Mouse (Mus musculus) layer of hippocampus, postnatal 14 days (tissue): ENCODE measurements around the gene Rassf4. TPM values are rescaled to one million over a fixed set of nuclear protein-coding genes. Genes with fewer than 3 reads are reported as not detected.
A peak's percentile ranks its signal among the peaks of the same experiment; 100 is the strongest.

Experiments
- DNase-seq, 2 experiments: peaks; one replicate each; pipeline ENCODE4 v3.0.0; 2021 to 2022; ENCODE audit warnings: low spot score in 2 of 2, mixed read lengths in 1 of 2
- total RNA-seq, 2 experiments: library from RNA; stranded (reverse); gene quantifications; 2 replicates each; pipeline ENCODE4 v1.2.3; 2021

Rassf4 gene
- total RNA-seq, 2 experiments from 2014 or later = 3.8 to 4.6 TPM

DNA sequence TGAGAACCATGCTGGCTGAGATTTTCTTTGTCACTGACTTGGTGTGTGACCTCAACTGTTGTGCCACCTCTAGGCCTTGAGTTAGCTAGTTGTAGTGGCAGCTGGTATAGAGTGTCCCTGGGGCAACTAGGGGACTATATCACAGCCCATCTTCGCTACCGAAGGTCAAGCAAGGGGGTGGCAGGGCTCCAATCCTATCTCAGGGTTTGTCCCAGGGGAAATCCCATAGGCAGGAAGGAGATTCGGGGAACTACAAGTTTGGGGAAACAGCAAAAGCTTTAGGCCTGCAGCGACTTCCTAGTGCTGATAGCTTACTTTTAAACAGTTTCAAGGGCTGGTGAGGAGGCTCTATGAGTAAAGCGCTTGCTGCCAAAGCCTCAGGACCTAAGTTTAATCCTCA lies 1.4 kb downstream of the Rassf4 start:
- no peak for DNase-seq

DNA sequence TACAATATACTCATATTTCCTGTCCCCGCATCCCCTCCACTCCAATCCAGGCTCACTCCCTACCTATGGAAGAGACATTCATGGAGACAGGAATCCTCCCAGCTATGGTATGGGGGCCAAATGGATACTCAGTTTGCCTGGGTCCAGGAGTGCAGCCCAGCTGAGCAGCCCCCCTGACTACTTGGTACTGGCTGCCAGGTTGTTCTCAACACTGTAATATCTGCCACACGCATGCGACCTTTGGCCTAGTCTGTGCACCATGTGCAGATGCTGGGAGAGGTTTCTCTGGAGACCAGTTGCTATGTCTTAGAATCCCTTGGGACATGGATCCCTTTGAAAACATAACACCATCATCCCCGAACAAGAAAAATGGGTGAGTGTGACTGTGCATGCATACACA lies 2.0 kb downstream of the Rassf4 start:
- DNase-seq = no peak

DNA sequence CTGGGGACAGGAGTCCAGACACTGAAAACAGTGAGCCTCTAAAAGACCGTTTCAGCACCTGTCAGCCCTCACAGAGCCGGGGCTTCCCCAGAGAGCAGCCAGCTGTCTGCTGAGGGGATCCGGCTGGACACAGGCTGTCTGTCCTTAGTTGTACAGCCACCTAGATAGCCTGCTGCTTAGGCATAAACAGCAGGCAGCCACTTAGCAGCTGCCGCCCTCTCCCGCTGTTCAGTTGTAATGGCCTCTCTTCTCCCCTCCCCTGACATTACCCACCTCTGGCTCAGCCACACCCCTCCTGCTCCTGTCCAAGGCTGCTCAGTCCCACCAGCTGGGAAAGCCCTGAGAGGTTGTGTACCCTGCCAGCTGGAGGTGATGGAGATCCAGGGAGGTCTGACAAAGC lies 2.7 kb downstream of the Rassf4 start:
- no peak for DNase-seq

DNA sequence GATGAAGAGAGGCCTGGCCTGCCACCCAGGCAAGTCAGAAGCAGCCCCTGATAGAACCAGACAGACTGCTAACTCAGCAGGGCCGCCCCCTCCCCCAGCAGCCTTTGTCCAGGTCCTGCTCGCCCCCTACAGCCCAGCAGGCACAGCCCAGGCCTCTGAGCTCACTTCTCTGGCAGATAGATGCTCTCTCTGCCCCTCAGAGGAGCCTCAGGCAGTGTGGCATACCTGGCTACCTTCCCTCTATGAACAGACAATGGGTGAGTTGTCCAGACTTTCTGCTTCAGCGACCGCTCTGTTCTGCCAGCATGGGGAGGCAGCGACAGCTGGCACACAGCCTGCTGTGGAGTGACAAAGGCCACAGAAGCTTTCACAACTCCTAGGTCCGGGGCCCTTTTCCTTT lies 3.6 kb downstream of the Rassf4 start:
- DNase-seq = peak in 1 of 2 experiments; percentile 21

DNA sequence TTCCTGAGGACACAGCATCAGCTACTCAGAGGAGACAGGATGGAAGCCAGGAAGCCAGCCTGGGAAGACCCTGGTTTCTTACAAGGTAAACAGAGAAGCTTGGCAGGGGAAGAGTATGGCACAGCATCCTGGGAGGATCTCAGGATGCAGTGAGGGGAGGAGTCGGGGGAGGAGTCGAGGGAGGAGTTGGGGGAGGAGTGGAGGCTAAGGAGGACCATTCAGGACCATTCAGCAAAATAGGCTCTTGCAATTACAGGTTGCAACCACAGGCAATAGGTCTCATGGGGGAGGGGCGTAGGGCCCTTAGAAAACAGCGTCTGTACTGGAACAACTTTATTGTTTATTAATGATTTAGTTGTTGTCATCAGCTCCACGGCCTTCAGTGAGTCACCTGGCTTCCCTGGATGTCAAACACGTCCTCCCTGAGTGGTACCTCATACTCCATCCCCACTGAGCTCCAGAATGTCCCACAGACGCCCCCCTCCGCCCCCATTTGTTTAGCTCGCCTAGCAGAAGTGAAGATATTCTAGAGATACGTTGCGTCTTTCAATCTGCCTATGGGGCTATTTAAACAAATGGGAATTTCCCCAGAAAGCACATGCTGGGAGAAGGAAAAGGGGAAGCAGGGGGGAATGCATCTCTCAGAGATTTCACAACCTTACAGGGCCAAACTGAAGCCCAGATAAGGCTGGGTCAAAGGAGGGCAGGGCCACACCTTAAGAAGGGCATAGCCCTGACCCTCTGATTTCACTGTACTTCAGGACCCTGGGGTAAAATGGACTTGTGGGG lies 4.9 kb downstream of the Rassf4 start:
- DNase-seq = no peak

DNA sequence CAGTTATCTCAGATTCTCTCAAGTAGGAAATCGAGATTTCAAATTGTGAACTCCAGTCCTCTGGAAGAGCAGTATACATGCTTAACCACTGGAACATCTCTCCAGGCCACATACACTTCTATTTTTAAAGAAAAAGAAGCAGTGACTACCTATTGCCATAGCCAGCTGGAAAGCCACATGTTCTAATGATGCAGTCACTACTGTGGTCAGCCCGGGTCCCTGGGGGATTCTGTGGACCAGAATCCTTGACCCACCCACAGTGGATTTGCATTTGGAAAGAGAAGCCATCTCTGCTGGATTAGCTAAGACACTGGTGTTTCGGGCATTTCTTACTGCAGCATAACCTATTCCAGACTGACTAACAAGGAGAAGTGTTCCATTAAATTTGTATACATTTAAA lies 6.4 kb downstream of the Rassf4 start:
- DNase-seq = no peak

DNA sequence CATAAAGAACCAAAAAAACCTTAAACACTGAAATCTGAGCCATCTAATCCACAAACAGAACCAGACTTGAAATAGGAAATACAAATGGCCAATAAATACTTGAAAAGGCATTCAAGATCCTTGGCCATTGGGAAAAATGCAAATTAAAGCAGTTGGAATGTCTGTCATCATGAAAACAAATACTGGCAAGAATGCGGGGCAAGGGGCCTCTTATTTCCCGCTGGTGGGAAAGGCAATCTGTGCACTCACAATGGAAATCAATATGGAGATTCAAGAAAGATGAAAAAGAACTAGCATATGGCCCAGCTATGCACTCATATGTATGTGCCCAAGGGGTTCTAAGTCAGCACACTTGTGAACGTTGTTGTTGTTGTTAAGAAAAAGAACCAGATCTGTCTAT lies 6.9 kb downstream of the Rassf4 start:
- DNase-seq = no peak

DNA sequence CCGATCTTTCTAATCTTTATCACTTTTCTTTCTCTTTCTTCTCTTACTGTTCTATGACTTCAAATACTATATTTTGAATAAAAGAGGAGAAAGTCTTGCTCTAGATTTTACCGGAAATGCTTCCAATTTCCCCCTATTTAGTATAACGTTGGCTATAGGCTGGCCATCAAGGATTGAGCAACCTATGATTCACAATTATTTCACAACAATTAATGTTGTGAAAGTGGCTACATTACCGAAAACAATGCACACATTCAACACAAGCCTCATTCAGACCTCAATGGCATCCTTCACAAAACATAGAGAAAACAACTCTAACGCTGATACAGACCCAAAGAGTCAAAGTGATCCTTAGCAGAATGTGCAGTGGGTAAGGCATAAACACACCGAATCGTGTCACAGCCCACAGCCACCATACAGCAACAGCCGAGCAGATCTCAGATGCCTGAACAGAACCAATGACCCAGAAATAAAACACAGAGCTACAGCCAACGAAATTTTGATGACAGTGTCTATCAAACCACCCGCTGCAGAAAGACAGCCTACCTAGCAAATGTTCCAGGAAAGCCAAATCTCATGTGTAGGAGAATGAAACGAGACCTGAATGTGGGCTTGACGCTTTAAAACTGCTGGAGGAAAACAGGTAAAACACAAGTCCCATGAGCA lies 7.5 kb downstream of the Rassf4 start:
- no peak for DNase-seq

DNA sequence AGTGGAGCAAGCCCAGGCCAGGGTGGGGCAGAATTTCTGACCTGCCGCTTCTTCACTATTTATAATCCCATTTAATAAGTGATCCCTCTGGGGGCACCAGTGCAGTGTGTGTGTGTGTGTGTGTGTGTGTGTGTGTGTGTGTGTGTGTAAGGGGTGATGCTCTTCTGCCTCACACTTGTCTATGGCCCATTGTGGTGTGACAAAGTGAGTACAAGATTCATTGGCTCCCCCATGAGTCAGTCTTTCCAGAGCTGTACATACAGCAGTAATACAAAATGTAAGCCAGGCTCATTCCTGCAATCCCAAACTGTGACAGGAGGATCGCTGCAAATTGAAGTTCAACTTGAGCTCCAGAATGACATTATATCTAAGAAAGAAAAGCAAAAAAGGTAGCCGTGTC lies 8.9 kb downstream of the Rassf4 start:
- no peak for DNase-seq

DNA sequence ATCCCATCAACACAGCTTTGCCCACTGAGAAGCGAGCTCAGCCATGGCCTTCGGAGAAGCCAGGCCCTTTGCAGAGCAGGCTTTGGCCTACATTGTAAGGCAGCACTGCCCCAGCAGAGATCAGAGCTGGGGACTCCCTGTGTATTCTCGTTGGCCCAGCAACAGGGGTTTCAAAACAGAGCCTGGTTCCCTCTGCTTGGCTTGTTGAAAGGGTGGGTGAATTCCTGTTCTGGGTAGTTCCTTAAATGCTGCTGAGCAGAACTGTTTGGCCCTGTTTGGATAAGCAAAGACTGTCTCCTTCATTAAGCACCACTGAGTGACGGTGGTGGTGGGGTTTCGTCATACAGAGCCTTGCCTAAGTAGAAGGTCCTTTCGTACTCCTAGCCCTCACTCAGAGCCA lies 9.7 kb downstream of the Rassf4 start:
- DNase-seq = no peak

DNA sequence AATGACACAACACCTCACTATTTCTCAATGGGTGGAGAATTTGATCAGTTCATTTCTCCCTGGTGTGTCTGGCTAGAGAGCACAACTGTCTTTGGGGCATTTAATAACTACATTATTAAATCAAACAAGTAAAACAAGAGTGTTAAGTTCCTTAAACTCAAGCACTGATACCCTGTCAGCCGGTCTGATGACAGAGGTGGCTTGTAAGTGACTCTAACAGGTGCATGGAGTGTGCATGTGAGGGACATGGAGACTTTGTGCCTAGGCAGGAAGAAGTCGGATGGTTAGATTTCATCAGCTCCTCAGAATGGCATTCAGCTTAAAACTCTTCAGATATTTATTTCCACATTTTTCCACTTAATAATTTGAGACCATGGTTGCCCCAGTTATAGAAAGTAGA lies 10.4 kb downstream of the Rassf4 start:
- no peak for DNase-seq

DNA sequence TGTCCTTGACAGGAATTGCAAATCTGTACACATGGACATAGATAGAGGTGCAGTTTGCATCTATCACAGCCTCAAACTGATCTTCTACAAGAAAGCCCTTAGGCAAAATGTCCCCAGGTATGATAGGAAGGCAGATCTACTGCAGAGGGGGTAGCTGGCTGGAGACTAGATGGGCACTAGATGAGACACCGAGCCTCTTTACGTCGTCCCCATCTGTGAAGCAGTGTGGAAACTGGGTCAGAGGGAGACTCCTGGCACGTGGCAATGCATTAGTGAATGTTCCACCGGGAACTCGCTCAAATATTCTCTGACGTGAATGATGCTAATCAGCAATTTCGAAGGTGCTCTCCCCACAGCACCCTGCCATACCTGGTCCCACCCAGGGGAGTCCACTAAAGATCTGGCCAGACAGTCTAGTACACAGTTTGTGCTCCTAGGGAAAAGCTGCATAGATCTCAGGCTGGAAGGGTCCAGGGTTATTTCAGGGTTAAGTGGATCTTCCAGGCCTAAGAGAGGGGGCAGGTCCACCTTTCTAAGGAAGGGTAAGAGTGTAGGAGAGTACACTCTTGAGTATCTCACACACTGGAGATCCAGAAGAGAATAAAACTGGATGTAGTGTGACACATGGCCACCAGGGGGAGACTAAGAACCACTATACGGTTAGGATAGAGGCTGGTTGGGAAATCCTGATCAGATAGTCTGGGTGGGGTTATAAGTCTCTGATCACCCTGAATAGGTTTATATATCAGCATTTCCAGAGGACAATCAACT lies 19.9 kb downstream of the Rassf4 start:
- peak; percentile 64 to 68 for DNase-seq

DNA sequence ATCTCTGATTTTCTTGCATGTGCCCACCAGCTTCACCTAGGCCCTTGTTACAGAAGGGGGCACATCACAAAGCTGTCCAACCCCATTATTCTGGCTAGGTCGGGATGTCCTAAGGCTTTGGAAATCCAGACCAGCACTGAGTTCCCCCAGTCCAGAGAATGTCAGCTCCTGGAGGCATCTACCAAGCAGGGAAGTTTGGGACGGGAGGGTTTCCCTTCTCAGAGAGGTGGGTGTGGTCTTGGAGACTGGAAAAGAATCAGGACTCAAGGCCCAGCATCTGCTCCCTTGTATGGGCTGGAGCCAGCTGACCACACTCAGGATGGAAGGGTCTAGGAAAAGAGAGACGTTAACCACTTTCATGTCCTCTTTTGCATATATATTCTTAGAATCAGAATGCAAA lies 20.6 kb downstream of the Rassf4 start:
- DNase-seq = no peak

DNA sequence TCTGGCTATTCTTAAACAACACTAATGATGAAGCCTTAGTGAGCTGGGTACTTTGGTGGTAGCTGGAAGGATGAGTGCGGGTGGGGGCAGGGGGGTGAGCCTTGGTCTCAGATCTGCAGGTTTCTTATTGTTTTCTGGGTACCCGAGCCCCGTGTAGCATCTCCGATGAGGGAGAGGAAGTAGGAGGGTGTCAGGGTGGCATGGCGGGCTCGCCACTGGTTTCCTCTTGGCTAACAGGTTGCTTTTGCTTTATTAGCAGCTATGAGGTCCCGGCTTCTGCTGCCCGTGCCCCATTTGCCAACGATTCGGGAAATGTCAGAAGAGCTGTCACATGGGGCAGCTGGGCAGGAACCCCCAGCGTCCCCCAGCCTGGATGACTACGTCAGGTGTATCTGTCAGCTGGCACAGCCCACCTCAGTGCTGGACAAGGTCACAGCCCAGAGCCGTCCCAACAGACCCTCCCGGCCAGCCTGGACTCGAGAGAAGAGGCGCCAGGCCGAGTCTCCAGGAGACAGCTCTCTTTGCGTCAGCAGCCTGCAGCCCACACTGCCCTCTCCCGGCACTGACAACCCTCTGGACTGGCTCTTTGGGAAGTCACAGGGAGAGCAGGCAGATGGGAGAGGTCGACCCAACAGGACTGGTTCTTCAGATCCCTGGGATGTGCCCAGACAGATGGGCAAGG lies 22.2 kb downstream of the Rassf4 start:
- DNase-seq = no peak

DNA sequence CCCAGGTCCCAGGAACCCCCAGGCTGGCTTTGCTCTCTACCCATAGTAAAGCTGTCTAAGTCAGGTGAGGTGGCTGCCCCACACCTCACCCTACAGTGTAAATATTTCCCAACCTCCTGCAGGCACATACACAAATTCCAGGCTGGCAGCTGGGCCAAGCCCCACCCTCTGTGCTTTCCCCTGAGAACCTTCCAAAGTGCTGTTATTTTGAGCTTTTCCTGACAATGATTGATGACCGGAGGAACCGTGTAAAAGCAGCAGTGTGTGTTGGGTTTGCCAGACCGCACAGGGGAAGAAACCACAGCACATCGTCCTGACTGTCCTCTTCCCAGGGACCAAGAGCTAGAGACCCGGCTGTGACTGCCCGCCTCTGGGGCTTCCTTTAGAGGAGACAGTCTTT lies 23.3 kb downstream of the Rassf4 start, which contains the start of gene Depp1:
Gene Depp1 (plus strand): TSS at position 204 of the 400 bp plus-strand sequence.
- DNase-seq = no peak

DNA sequence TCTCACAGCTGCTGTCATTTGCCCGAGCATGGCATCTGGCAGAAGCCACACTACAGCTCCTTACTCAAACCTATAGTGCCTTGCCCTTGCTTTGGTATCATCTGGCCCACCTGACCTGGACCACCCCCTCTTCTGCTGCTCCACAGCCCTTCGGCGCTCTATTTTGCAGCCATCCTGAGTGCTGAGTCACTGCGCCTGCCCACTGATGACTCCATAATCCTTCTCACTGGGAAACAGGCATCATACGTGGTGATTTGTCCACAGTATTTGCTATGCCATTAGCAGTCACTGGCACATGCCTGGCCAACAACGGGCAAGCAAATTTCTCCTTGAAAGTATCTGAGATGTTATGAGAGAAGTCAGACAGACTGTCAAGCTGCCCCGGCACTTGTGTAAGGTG lies 23.9 kb downstream of the Rassf4 start:
- DNase-seq = no peak

DNA sequence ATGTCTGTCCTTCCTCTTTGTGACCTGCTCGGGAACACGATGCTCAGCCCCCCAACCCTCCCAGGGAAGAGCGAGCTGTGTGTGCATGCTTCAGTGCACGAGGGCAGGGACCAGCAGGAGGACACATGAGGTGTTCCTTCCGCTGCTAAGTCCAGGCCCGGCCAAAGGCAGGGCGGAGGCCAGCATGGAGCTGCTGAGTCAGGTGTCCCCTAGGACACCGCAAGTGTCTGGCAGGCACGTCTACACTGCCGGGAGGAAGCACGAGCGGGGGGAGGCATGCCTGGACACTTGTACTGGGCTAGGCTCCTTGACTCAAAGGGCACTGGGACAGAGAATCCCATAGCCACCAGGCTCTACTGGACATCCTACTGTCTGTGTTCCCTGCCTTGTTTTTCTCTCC lies 26.0 kb downstream of the Rassf4 start:
- DNase-seq = no peak

DNA sequence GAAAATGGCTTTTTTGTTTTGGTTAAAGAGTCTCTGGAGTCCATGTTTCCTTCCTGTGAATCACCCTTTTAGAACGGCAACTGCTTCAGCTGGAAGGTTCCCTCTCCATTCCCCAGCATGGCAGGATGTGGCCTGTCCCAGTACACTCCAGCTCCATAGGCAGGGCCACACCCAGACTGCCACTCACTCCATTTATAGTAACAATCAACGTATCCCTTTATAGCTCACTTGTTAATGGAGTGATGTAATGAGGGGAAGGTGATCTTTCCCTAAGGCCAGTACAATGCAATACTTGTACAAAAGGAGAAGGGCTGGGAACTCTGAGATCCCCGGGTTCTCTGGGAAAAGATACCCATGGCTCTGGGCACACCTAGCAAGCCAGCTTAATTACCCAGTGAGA lies 29.4 kb downstream of the Rassf4 start:
- no peak for DNase-seq

DNA sequence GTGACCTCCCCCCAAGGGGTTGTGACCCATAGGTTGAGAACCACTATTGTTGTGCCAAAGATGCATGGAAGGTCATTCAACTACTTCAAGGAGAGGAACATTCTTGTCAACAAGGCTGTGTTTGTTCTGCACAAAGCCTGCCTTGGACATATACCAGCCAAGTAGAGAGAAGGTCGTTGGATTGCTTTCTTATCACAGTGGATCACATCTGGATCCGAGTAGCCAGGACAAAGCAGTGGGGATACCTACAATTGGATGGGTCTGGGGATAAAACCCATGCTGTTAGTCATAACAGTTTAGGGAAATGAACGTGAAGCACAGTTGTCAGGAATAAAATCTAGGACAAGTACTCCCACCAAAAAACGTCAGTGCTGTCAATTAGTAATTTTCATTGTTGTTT lies 29.9 kb downstream of the Rassf4 start:
- DNase-seq = no peak

DNA sequence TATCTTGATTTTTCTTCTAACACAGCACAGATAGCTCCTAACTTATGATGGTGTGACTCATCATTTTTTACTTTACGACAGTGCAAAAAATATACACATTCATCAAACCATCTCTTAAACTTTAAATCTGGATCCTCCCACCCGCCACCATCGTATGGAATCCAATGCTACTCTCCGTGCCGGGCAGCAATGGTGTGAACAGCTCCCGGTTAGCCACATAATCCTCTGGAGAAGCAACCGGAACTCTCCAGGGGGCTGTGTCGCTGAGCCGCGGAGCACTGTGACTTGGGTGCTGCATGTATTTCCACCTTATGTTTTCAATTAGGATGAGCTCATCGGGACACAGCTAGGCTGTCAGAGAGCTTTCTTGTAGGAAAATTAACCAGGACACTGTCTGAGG lies 30.8 kb downstream of the Rassf4 start:
- no peak for DNase-seq

DNA sequence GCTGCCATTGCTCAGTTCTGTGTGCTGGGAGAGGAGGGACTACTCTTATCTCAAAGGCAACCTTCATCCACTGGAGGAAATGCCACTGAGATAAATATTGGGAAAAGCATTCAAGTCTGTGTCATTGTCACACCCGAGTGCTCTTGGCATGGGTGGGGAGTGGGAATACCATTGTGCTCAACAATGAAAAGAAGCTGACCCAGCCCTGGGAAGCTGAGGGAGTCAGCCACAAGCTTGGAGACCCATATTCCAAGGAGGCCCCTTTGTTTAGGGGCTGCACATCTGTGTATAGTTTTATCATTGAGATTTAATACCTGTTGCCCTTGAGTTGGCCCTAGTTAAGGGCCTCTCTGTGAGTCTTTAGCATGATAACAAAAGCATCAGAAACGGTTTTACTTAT lies 34.1 kb downstream of the Rassf4 start:
- no peak for DNase-seq

DNA sequence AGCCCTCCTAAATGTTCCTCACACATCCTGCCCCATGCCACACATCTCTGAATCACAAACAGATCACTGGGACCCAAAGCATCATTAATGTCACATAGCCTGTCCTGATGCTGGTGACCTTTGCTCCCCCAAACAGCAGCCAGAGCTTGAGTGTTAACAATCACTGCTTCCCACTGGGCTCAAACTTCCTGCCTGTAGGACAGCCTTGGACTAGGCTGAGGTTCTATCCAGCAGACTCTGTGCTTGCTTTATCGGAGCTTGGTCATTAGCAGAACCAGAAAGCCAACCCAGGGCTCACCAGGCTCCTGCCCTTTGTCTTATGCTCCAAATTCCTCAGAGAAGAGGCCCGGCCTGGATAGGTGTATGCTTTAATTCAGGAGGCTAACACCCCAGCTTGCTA lies 34.9 kb downstream of the Rassf4 start:
- no peak for DNase-seq
